Mouse (Mus musculus) left cerebral cortex, adult 2 months (tissue): ENCODE measurements at regions not wholly inside any gene's neighbourhood (a gene's known extent, or its start where the extent isn't known, plus 50 kb on each side); places are given as distances from the start of the nearest gene placed in this dataset.

Source experiments
- DNase-seq, 2 experiments: peaks; one replicate each; pipeline ENCODE4 v3.0.0; 2021 to 2022; ENCODE audit warnings: low spot score in 2 of 2, mixed read lengths in 1 of 2; ENCODE audit errors: extremely low spot score in 1 of 2
- H3K27ac ChIP-seq: fragments of 200-600 bp; 2 replicates; pipeline ENCODE4 v1.8.1; 2022
- H3K4me3 ChIP-seq: fragments of 200-600 bp; 2 replicates; pipeline ENCODE4 v1.8.1; 2022
- CTCF ChIP-seq: fragments of 200-600 bp; IDR thresholded peaks from 2 replicates; pipeline ENCODE4 v1.8.1; 2022; ENCODE audit warnings: antibody characterized with exemption, mild to moderate bottlenecking, moderate library complexity
- intact Hi-C: fragments of 180-260 bp; cut with DNase I; formaldehyde crosslinking; loops from one replicate; pipeline ENCODE4 v1.15.1; 2025

DNA sequence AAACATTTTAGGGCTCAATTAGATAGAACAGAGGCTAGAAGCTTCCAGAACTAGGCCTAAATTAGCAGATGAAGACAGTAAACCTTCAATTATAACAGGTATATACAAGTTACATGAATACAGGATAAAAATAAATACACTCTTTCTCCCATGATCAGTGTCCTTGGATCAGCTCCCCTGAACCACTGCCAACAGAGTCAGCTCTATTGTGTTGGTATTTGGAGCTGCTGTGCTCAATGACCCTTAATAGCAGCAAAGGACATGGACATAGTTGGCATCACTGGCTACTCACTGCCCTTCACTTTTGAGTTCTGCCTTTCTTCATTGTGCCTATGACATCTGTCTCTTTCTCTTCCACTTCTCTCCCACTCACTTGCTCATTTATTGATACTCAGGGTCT lies 639.1 kb upstream of the 4921530L21Rik start:
- intact Hi-C loops = no loop called here
- no peak for DNase-seq
- TF ChIP-seq CTCF = no peak
- no peak overlapping the region for H3K4me3 ChIP-seq
- H3K27ac ChIP-seq = no peak overlapping the region

GRCm38 (mm10) chr14:95248859-95249258 lies 632.2 kb upstream of the 4921530L21Rik start:
- DNase-seq = no peak
- no peak overlapping the region for H3K4me3 ChIP-seq

DNA sequence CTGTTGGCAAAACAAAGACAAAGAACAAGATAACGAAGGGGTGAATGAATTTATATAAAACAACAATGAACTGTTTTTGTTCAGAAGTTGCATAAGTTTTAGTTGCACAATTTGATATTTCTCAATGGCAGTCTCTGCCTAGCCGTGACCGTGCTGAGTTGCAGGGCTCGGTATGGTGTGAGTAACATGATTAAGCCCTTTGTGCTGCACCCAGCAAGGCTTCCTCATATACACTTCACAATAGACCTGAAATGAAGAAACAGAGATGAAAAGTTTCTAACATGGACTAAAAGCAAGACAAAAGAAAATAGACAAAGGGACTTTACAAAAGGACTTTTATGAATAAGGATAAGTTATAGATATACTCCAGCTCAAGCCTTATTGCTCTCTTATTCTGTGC lies 624.9 kb upstream of the 4921530L21Rik start:
- TF ChIP-seq CTCF = no peak
- DNase-seq = no peak
- no peak overlapping the region for H3K27ac ChIP-seq
- no peak overlapping the region for H3K4me3 ChIP-seq
- intact Hi-C loops = no loop called here

More at GRCm38 (mm10) chr14:95248859-95249258, 632.2 kb upstream of the 4921530L21Rik start:
- H3K27ac ChIP-seq = no peak overlapping the region
- TF ChIP-seq CTCF = no peak
- intact Hi-C loops = no loop called here

DNA sequence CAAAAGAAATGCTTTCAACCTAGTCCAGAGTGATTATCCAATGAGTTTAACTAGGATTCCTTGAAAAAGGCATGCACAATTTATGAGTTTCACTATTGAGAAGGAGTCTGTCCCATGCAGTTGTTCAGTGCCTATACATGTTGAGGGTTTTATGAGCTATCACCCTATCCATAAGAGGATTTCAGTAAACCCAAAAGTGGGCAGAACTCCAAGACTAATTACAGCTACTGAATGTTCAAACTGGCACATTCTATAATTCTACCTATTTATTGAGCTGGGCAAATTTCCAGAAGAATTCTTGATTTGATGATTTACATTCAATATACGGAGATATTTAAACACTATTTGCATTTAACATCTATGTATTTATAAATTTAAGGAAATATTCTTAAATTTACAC lies 599.6 kb upstream of the 4921530L21Rik start:
- no peak for DNase-seq
- H3K4me3 ChIP-seq = no peak overlapping the region
- intact Hi-C loops = no loop called here
- TF ChIP-seq CTCF = no peak
- no peak overlapping the region for H3K27ac ChIP-seq

GRCm38 (mm10) chr14:95282016-95282415 lies 599.0 kb upstream of the 4921530L21Rik start:
- TF ChIP-seq CTCF = no peak
- intact Hi-C loops = no loop called here
- Histone ChIP-seq H3K27ac (no peak overlapping the region), H3K4me3 (no peak overlapping the region)
- DNase-seq = no peak

DNA sequence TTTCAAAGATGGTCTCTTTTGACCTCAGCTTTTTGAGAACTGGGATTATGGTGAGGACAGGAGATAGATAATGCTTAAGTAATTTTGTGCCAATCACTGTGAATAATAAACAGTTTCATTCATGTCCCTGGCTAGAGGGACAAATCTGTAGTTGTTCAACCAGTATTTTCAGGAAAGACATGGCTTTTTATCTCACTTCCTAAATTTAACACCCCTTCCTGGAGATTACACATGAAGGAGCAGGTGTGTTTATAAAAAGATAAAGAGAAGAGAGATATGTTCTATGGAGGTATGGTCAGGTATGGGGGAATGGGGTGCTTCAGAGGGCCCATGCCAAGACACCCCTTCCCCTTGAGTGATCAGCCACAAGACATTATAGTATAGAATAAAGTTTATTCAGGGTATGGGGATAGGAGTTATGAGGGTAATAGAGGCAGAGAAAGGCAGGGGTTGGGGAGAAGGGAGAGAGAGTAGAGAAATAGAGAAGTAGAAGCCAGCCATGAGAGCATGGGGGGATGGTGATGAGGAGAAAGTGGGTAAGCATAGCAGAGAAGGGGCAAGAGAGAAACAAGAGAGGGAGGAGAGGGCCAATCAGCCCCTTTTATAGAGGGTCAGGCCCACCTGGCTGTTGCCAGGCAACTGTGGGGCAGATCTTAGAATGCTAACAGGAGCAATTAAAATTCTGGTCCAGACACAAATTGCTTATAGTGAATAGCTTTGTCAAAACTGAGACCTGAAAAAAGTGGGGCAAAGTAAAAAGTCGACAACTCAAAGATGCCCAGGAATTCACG lies 566.7 kb upstream of the 4921530L21Rik start:
- no peak for TF ChIP-seq CTCF
- DNase-seq = no peak
- intact Hi-C loops = no loop called here
- H3K27ac ChIP-seq = no peak overlapping the region
- H3K4me3 ChIP-seq = no peak overlapping the region

DNA sequence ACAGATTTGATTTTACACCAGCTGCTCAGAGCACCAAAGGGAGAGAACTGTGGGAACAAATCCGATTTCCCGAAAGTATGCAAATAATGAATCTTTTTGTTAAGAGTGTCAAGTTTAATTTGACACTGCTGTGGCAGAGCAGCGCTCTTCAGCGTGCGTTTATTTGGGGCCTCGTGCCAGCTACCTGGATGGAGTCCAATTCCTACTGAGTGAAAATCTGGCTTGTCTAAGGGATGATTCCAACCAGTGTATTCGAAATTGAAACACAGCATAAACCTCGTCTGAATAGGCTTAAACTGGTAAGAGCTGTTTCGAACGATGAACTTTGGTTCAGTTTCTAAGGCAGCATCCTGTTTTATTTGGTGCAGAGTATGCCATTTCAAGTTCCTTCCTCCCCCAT lies 524.1 kb upstream of the 4921530L21Rik start:
- H3K27ac ChIP-seq = no peak overlapping the region
- intact Hi-C loops = no loop called here
- peak; percentile 14 to 45 for DNase-seq
- no peak for TF ChIP-seq CTCF
- no peak overlapping the region for H3K4me3 ChIP-seq
